Mouse (Mus musculus) midbrain, embryonic 15.5 days (tissue): ENCODE data around the gene Klf13. TPM values are rescaled to one million over a fixed set of nuclear protein-coding genes. Genes with fewer than 3 reads are reported as not detected.

ENCODE experiments used
- ATAC-seq: fragments of 200-750 bp; cut with Nextera tagmentation; replicated peaks from 2 replicates; pipeline ENCODE4 v1.8.0; 2017; ENCODE audit warnings: moderate TSS enrichment
- H3K27ac ChIP-seq: fragments of 300-500 bp; sonication (generic); 2 replicates; pipeline ENCODE4 v1.5.1; 2015; ENCODE audit warnings: mild to moderate bottlenecking, inconsistent platforms
- H3K27me3 ChIP-seq: fragments of 300-500 bp; sonication (generic); replicated peaks from 2 replicates; pipeline ENCODE4 v1.6.1; 2015; ENCODE audit warnings: inconsistent platforms
- H3K36me3 ChIP-seq: fragments of 300-500 bp; sonication (generic); replicated peaks from 2 replicates; pipeline ENCODE4 v1.6.1; 2015; ENCODE audit warnings: inconsistent platforms
- H3K4me1 ChIP-seq: fragments of 300-500 bp; sonication (generic); 2 replicates; pipeline ENCODE4 v1.6.1; 2015; ENCODE audit warnings: inconsistent platforms
- H3K4me2 ChIP-seq: fragments of 300-500 bp; sonication (generic); 2 replicates; pipeline ENCODE4 v1.6.1; 2015; ENCODE audit warnings: inconsistent platforms, mild to moderate bottlenecking, moderate library complexity
- H3K4me3 ChIP-seq: fragments of 300-500 bp; sonication (generic); 2 replicates; pipeline ENCODE4 v1.5.1; 2015; ENCODE audit warnings: mild to moderate bottlenecking, inconsistent platforms
- H3K9ac ChIP-seq: fragments of 300-500 bp; sonication (generic); 2 replicates; pipeline ENCODE4 v1.6.1; 2015; ENCODE audit warnings: mild to moderate bottlenecking, inconsistent platforms
- H3K9me3 ChIP-seq: fragments of 300-500 bp; sonication (generic); 2 replicates; pipeline ENCODE4 v1.6.1; 2016; ENCODE audit warnings: inconsistent platforms
- WGBS: fragments of 180-500 bp; shearing (Covaris S2); methylation state at CpG from one replicate; pipeline ENCODE4 v1.1.7; 2015; ENCODE audit warnings: mixed read lengths; 5-methylcytosine and 5-hydroxymethylcytosine counted together
- polyA plus RNA-seq: library from polyadenylated mRNA; unstranded; fragments of >200 nt; fragmentation: Nextera tagmentation; extraction: Ambion mirVana; gene quantifications from 2 replicates; pipeline ENCODE4 v1.2.1, GENCODE M21; 2015

Gene Klf13
- 21.7 and 23.4 TPM in 2 replicates for polyA plus RNA-seq

- Histone ChIP-seq H3K4me3 (peak within 1 kb of the TSS; percentile 87), H3K4me2 (peak within 1 kb of the TSS; percentile 95), H3K9ac (peak within 1 kb of the TSS; percentile 91), H3K36me3 (no peaks in the 10 kb centered on the region), H3K27me3 (no peaks in the 10 kb centered on the region), H3K4me1 (peaks cover 31% of the 10 kb centered on the region), H3K9me3 (no peaks in the 10 kb centered on the region), H3K27ac (peak within 1 kb of the TSS; percentile 92)
- WGBS = under 1% methylated on average over 44 of the region's 50 CpGs
- ATAC-seq = peak; percentile 95
These were observed at the start of gene Klf13 for GRCm38 (mm10) chr7:63938914-63939396. TSS of gene Klf13 (minus strand) at chr7:63938915.

GRCm38 (mm10) chr7:63988391-63988790 is 49.7 kb upstream of the Klf13 start:
- H3K9me3 ChIP-seq = no peaks in the 10 kb centered on the region
- no peaks in the 10 kb centered on the region for H3K27me3 ChIP-seq
- no peaks in the 10 kb centered on the region for H3K36me3 ChIP-seq
- H3K9ac ChIP-seq = no peak overlapping the region
- peaks cover 14% of the 10 kb centered on the region for H3K4me1 ChIP-seq
- H3K4me2 ChIP-seq = no peak overlapping the region
- WGBS = 89% methylated on average over 2 of the region's 2 CpGs
- ATAC-seq = no peak
- no peak overlapping the region for H3K27ac ChIP-seq
- H3K4me3 ChIP-seq = no peak overlapping the region

GRCm38 (mm10) chr7:63986407-63987182 is 47.9 kb upstream of the Klf13 start:
- no peak overlapping the region for H3K4me2 ChIP-seq
- 18% methylated on average over 12 of the region's 12 CpGs for WGBS
- peak; percentile 82 for ATAC-seq
- H3K9me3 ChIP-seq = no peaks in the 10 kb centered on the region
- 0 out of 2 replicates have a peak overlapping the region, but pooled peaks have one; percentile 24 for H3K9ac ChIP-seq
- no peak overlapping the region for H3K4me3 ChIP-seq
- peaks cover 14% of the 10 kb centered on the region for H3K4me1 ChIP-seq
- no peaks in the 10 kb centered on the region for H3K27me3 ChIP-seq
- H3K27ac ChIP-seq = peak overlapping the region; percentile 73
- H3K36me3 ChIP-seq = no peaks in the 10 kb centered on the region

- Histone ChIP-seq H3K9ac (0 out of 2 replicates have a peak overlapping the region, but pooled peaks have one; percentile 24), H3K4me3 (no peak overlapping the region), H3K4me2 (no peak overlapping the region), H3K27ac (peak overlapping the region; percentile 73), H3K27me3 (no peaks in the 10 kb centered on the region), H3K9me3 (no peaks in the 10 kb centered on the region), H3K4me1 (peaks cover 14% of the 10 kb centered on the region), H3K36me3 (no peaks in the 10 kb centered on the region)
- WGBS = 72% methylated on average over 9 of the region's 9 CpGs
- ATAC-seq = peak; percentile 56
These were observed 47.1 kb upstream of the Klf13 start for GRCm38 (mm10) chr7:63985696-63986406.

GRCm38 (mm10) chr7:63985266-63985665 is 46.6 kb upstream of the Klf13 start:
- no peak for ATAC-seq
- Histone ChIP-seq H3K9me3 (no peaks in the 10 kb centered on the region), H3K36me3 (no peaks in the 10 kb centered on the region), H3K4me3 (no peak overlapping the region), H3K27me3 (no peaks in the 10 kb centered on the region), H3K4me1 (peaks cover 14% of the 10 kb centered on the region), H3K27ac (no peak overlapping the region), H3K9ac (no peak overlapping the region), H3K4me2 (no peak overlapping the region)
- 85% methylated on average over 7 of the region's 7 CpGs for WGBS

- H3K36me3 ChIP-seq = no peaks in the 10 kb centered on the region
- no peak overlapping the region for H3K4me2 ChIP-seq
- no peak for ATAC-seq
- no peaks in the 10 kb centered on the region for H3K9me3 ChIP-seq
- H3K4me1 ChIP-seq = peaks cover 14% of the 10 kb centered on the region
- H3K9ac ChIP-seq = no peak overlapping the region
- H3K27me3 ChIP-seq = no peaks in the 10 kb centered on the region
- H3K4me3 ChIP-seq = no peak overlapping the region
- WGBS = 85% methylated on average over 2 of the region's 2 CpGs
- no peak overlapping the region for H3K27ac ChIP-seq
These were observed 45.6 kb upstream of the Klf13 start for GRCm38 (mm10) chr7:63984329-63984728.

- Histone ChIP-seq H3K27ac (no peak overlapping the region), H3K4me3 (no peak overlapping the region), H3K27me3 (no peaks in the 10 kb centered on the region), H3K36me3 (no peaks in the 10 kb centered on the region), H3K9me3 (no peaks in the 10 kb centered on the region), H3K4me2 (no peak overlapping the region), H3K9ac (no peak overlapping the region), H3K4me1 (no peaks in the 10 kb centered on the region)
- WGBS = 89% methylated on average over 4 of the region's 4 CpGs
- no peak for ATAC-seq
These were observed 38.9 kb upstream of the Klf13 start for GRCm38 (mm10) chr7:63977631-63978030.

- 60% methylated on average over 4 of the region's 4 CpGs for WGBS
- no peaks in the 10 kb centered on the region for H3K27me3 ChIP-seq
- H3K27ac ChIP-seq = no peak overlapping the region
- no peak overlapping the region for H3K9ac ChIP-seq
- no peaks in the 10 kb centered on the region for H3K36me3 ChIP-seq
- ATAC-seq = no peak
- H3K4me3 ChIP-seq = no peak overlapping the region
- no peaks in the 10 kb centered on the region for H3K9me3 ChIP-seq
- H3K4me1 ChIP-seq = no peaks in the 10 kb centered on the region
- H3K4me2 ChIP-seq = no peak overlapping the region
These were observed 32.3 kb upstream of the Klf13 start for GRCm38 (mm10) chr7:63970986-63971385.

- no peaks in the 10 kb centered on the region for H3K9me3 ChIP-seq
- H3K27ac ChIP-seq = no peak overlapping the region
- H3K4me1 ChIP-seq = 0 out of 2 replicates have a peak, but pooled peaks cover 3% of the 10 kb centered on the region
- H3K4me3 ChIP-seq = no peak overlapping the region
- H3K36me3 ChIP-seq = no peaks in the 10 kb centered on the region
- no peaks in the 10 kb centered on the region for H3K27me3 ChIP-seq
- 68% methylated on average over 3 of the region's 3 CpGs for WGBS
- ATAC-seq = no peak
- no peak overlapping the region for H3K9ac ChIP-seq
- H3K4me2 ChIP-seq = no peak overlapping the region
These were observed 31.2 kb upstream of the Klf13 start for GRCm38 (mm10) chr7:63969941-63970340.

- Histone ChIP-seq H3K4me1 (0 out of 2 replicates have a peak, but pooled peaks cover 4% of the 10 kb centered on the region), H3K36me3 (no peaks in the 10 kb centered on the region), H3K27ac (peak overlapping the region; percentile 6; the same call in 1 of the 2 replicates), H3K9me3 (no peaks in the 10 kb centered on the region), H3K4me2 (no peak overlapping the region), H3K4me3 (no peak overlapping the region), H3K27me3 (no peaks in the 10 kb centered on the region), H3K9ac (no peak overlapping the region)
- 82% methylated on average over 5 of the region's 5 CpGs for WGBS
- ATAC-seq = no peak
These were observed 27.1 kb upstream of the Klf13 start for GRCm38 (mm10) chr7:63965635-63966418.

GRCm38 (mm10) chr7:63965135-63965534 is 26.4 kb upstream of the Klf13 start:
- Histone ChIP-seq H3K27ac (peak overlapping the region; percentile 6; the same call in 1 of the 2 replicates), H3K36me3 (no peaks in the 10 kb centered on the region), H3K9ac (no peak overlapping the region), H3K9me3 (no peaks in the 10 kb centered on the region), H3K4me1 (0 out of 2 replicates have a peak, but pooled peaks cover 4% of the 10 kb centered on the region), H3K27me3 (no peaks in the 10 kb centered on the region), H3K4me2 (no peak overlapping the region), H3K4me3 (no peak overlapping the region)
- 69% methylated on average over 2 of the region's 2 CpGs for WGBS
- ATAC-seq = peak; percentile 90

GRCm38 (mm10) chr7:63964121-63964520 is 25.4 kb upstream of the Klf13 start:
- 0 out of 2 replicates have a peak, but pooled peaks have one; percentile 30 for ATAC-seq
- H3K9me3 ChIP-seq = no peaks in the 10 kb centered on the region
- no peak overlapping the region for H3K9ac ChIP-seq
- H3K27me3 ChIP-seq = no peaks in the 10 kb centered on the region
- no peaks in the 10 kb centered on the region for H3K36me3 ChIP-seq
- 81% methylated on average over 6 of the region's 6 CpGs for WGBS
- H3K4me1 ChIP-seq = peaks cover 5% of the 10 kb centered on the region; the same call in 1 of the 2 replicates
- no peak overlapping the region for H3K4me3 ChIP-seq
- H3K27ac ChIP-seq = no peak overlapping the region
- H3K4me2 ChIP-seq = no peak overlapping the region
